Mouse (Mus musculus): Measurements from ENCODE around the gene Zfp618. TPM values are rescaled to one million over a fixed set of nuclear protein-coding genes. Genes with fewer than 3 reads are reported as not detected.

Gene Zfp618
- polyA plus RNA-seq, 1 experiment: not detected

DNA sequence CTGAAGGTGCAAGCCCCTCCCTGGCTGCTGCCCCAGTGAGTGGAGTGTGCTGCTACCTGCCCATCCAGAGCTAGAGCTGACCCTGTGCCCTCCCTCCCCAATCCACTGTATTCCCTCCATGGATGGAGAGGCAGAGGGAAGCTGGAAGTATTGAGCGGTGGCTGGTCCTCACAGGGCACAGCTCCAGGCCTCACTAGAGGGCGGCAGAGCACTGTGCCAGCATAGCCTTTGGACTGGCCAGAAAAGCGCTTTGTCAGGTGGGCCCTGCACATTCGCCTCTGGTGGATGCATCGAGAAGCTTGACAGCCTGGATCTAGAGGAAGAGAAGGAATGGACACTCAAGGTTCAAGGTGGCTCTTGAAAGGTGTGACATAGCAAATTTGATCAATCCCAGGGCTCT, 216.2 kb downstream of the Zfp618 start:
- TF ChIP-seq GATA1 (IDR thresholded peaks at IDR 0.05; ENCODE audit: low read length): no peak

DNA sequence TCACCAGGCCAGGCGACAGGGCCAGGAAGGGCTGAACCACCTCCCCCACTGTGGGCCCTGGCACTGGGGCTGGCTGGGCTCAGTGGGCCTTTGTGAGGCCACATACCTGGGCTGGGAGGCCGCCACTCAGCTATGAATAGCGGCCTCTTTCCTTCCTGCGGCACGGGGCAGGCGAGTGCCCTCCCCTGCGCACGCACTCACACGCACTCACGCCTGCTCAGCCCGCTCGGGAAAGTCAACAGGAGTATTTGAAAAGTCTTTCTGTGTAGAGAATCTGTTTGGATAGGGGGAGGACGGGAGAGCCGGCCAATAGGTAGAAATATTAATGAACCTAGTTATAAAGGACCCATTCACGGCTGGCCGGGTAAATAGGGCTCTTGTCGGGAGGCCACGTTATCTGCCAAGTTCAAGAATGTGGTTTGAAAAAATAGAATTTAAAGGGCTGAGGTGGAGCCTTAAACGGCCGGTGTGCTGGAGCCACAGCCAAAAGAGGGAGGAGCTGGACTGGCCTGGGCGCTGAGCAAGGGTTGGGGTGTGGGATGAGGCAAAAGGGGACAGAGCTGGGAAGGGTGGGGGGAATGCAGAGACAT, 221.0 kb downstream of the Zfp618 start:
- TF ChIP-seq GATA1 (IDR thresholded peaks at IDR 0.05; ENCODE audit: low read length): no peak

Other genes with a start within 250 kb of the Zfp618 start
- not detected in 2 replicates for gene Ambp, start 189.2 kb downstream of the Zfp618 start, polyA plus RNA-seq (2012)
- not detected in 2 replicates for gene Kif12, start 206.6 kb downstream of the Zfp618 start, polyA plus RNA-seq (2012)
- gene Col27a1, start 248.4 kb downstream of the Zfp618 start, polyA plus RNA-seq (2012): not detected in 2 replicates